Mouse (Mus musculus) heart, adult 2 months (tissue): ENCODE results near the gene Pif1.

Experiments used
- CTCF ChIP-seq: fragments of 200-600 bp; IDR thresholded peaks from 2 replicates; pipeline ENCODE4 v1.8.1; 2022; ENCODE audit warnings: antibody characterized with exemption, mild to moderate bottlenecking, moderate library complexity
- EP300 ChIP-seq: fragments of 200-500 bp; IDR thresholded peaks from 2 replicates; pipeline ENCODE4 v1.6.1; 2011; ENCODE audit warnings: low read depth, low read length, control low read depth; ENCODE audit not compliant: insufficient read depth

DNA sequence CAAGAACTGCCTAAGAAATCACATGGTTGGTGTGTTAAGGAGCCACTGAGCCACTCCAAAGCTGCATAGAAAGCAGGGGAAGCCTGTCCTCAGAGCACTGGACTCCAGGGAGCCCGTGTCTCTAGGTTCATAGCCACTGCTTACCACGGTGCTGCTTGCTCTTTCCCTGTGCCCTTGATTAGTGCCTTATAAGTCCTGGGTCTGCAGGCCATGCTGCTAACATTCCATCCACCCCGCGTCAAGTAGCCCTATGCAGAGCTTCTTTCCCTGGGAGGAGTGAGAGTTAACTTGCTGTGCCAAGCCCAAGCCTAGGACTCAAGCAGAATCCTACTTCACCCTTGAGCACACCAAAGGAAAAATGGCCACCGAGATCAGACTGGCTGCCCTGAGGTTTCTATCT is 52.1 kb downstream of the Pif1 start:
- TF ChIP-seq CTCF = no peak
- TF ChIP-seq EP300 = no peak
